Mouse (Mus musculus): Measurements from ENCODE around the gene Unc45a. TPM values are rescaled to one million over a fixed set of nuclear protein-coding genes. Genes with fewer than 3 reads are reported as not detected.

Gene Unc45a
- total and polyA plus RNA-seq, 3 experiments: 7.9 to 21.8 (median 16.8) TPM

DNA sequence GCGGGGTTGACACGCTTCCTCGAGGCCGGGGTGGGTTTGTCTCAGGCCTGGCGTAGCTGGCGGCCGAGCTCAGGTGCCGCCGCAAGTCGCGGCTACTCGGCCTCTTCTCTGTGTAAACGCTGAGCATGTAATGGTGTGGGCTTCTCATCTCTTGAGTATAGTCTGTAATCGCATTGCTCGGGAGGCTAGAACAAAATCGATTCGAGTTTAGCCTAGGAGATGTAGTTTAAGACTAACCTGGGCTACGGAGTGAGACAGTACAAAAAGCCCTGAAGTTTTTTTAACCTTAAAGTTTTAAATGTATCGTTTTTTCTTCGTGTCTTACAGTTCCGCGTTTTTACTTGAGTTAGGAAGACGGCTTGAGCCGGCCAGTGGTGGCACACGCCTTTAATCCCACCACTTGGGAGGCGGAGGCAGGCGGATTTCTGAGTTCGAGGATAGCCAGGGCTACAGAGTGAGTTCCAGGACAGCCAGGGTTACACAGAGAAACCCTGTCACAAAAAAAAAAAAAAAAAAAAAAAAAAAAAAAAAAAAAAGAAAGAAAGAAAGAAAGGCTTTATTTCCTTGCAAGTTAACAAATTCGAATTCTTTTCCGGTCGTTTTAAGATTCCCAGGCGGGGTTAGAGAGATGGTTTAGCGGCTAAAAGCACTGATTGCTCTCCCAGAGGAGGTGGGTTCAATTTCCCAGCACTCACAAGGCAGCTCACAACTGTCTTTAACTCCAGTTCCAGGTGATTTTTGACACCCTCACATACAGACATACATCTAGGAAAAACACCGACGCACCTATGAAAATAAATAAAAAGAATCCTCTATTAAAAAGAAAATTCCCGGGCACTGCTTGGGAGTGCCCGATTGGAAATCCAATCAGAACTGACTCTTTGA, 45.8 kb downstream of the Unc45a start:
- TF ChIP-seq TBP (conservative IDR thresholded peaks at IDR 0.05; ENCODE audit: low read depth, low read length) (no peak), MAX (IDR thresholded peaks at IDR 0.05; ENCODE audit: low read length) (no peak), CHD2 (IDR thresholded peaks at IDR 0.05; ENCODE audit: low read length) (no peak), RAD21 (IDR thresholded peaks at IDR 0.05; ENCODE audit: low read depth, low read length) (no peak), JUND (conservative IDR thresholded peaks at IDR 0.05; ENCODE audit: low read depth, low read length) (no peak), SMC3 (IDR thresholded peaks at IDR 0.05; ENCODE audit: low read depth, low read length) (no peak), CHD1 (IDR thresholded peaks at IDR 0.05; ENCODE audit: low read depth, low read length) (peak; percentile 80), ZKSCAN1 (IDR thresholded peaks at IDR 0.05; ENCODE audit: borderline replicate concordance, low read depth, low read length) (no peak), UBTF (IDR thresholded peaks at IDR 0.05; ENCODE audit: low read depth, low read length) (0 out of 2 replicates have a peak, but pooled peaks have one; percentile 51), USF1 (IDR thresholded peaks at IDR 0.05; ENCODE audit: low read depth, low read length) (no peak), NRF1 (IDR thresholded peaks at IDR 0.05; ENCODE audit: low read depth, low read length) (no peak), KAT2A (IDR thresholded peaks at IDR 0.05; ENCODE audit: insufficient replicate concordance, low read length) (no peak), SIN3A (IDR thresholded peaks at IDR 0.05; ENCODE audit: low read length) (peak; percentile 55; the same call in 1 of the 2 replicates), MXI1 (IDR thresholded peaks at IDR 0.05; ENCODE audit: low read depth, low read length) (peak; percentile 64; the same call in 1 of the 2 replicates), ZNF384 (IDR thresholded peaks at IDR 0.05; ENCODE audit: low read depth, low read length) (peak; percentile 75)
- in situ Hi-C loops (cut with MboI; ENCODE audit: low pct_ligation_motif_present, low pct_unique_long_range_greater_than_20kb, low sequenced_read_pairs) (no loop called here), dilution Hi-C loops (cut with MboI; ENCODE audit: extremely low pct_ligation_motif_present, extremely low pct_unique_long_range_greater_than_20kb, low sequenced_read_pairs) (no loop called here)
- H3K27me3 ChIP-seq (replicated peaks): no peaks in the 10 kb centered on the region
- no peaks in the 10 kb centered on the region for H3K9me3 ChIP-seq (replicated peaks; ENCODE audit: low read length)
- peak; percentile 36 for DNase-seq (ENCODE audit: extremely low read depth)
- peak overlapping the region; percentile 69 for H3K9ac ChIP-seq (ENCODE audit: insufficient read depth, low read depth)
- H3K27ac ChIP-seq (ENCODE audit: insufficient read depth, low read depth): peak overlapping the region; percentile 31
- peaks cover 10 to 44% of the 10 kb centered on the region in 2 experiments for H3K36me3 ChIP-seq (replicated peaks in 1 of 2; ENCODE audit: control insufficient read depth in 1 of 2, insufficient read depth in 1 of 2, low read length in 1 of 2)
- H3K79me2 ChIP-seq (replicated peaks; ENCODE audit: control insufficient read depth, extremely low read depth, insufficient read depth, poor library complexity, severe bottlenecking): peaks cover 54% of the 10 kb centered on the region
- peak overlapping the region; percentile 89 for H3K4me2 ChIP-seq (ENCODE audit: insufficient read depth, low read depth, poor library complexity, severe bottlenecking)
- peaks cover 13 to 44% of the 10 kb centered on the region in 2 experiments for H3K4me1 ChIP-seq (ENCODE audit: control insufficient read depth in 1 of 2, insufficient read depth in 2 of 2)
- peak overlapping the region; percentile 75 to 93 (median 82) for H3K4me3 ChIP-seq (replicated peaks in 1 of 3; ENCODE audit: low read depth in 2 of 3, low read length in 2 of 3, poor library complexity in 1 of 3)

DNA sequence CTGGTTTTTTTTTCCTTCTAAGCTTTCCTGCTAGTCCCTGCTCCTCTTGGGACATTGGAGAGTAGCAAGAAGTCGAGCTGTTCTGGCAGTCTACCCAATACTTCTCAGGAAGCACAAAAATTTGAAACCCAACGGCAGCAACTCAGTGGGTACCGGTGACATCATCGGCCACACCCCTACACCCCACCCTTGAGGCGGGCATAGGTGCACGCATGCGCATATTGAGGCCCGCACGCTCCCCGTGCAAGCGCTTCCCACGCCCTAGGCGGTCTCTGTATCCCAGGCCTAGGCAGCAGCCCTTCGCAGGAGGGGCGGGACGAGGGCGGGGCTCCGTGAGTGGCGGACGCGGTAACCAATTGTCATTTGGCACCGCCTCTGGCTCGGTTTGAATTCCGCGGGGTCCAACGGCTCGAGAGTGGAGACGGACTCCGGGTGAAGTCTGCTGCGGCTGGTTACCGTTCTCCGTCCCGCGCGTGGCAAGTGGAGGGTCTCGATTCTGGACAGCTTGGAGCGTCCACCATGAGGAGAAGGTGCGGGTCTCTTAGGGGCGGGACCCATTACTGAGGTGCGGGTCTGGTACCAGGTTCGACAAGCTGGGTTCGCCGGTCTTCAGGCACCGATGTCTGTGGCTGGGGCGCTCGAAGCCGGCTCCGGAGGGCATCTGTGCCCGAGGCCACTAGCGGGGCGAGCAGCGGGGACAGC, 46.6 kb downstream of the Unc45a start, which contains the start of gene Prc1:
Prc1 (plus strand) TSS at position 389 of the 702 bp plus-strand sequence.
- DNase-seq (ENCODE audit: extremely low read depth): peak; percentile 97
- H3K4me2 ChIP-seq (ENCODE audit: insufficient read depth, low read depth, poor library complexity, severe bottlenecking): peak within 1 kb of the TSS; percentile 89
- in situ Hi-C loops (cut with MboI; ENCODE audit: low pct_ligation_motif_present, low pct_unique_long_range_greater_than_20kb, low sequenced_read_pairs): no loop called here
- peak within 1 kb of the TSS; percentile 75 to 93 (median 82) for H3K4me3 ChIP-seq (replicated peaks in 1 of 3; ENCODE audit: low read depth in 2 of 3, low read length in 2 of 3, poor library complexity in 1 of 3)
- dilution Hi-C loops (cut with MboI; ENCODE audit: extremely low pct_ligation_motif_present, extremely low pct_unique_long_range_greater_than_20kb, low sequenced_read_pairs): no loop called here
- H3K9ac ChIP-seq (ENCODE audit: insufficient read depth, low read depth): peak within 1 kb of the TSS; percentile 69
- no peaks in the 10 kb centered on the region for H3K9me3 ChIP-seq (replicated peaks; ENCODE audit: low read length)
- no peaks in the 10 kb centered on the region for H3K27me3 ChIP-seq (replicated peaks)
- peaks cover 7 to 36% of the 10 kb centered on the region in 2 experiments; a peak in 3 of 4 replicates for H3K4me1 ChIP-seq (ENCODE audit: control insufficient read depth in 1 of 2, insufficient read depth in 2 of 2)
- H3K36me3 ChIP-seq (replicated peaks in 1 of 2; ENCODE audit: control insufficient read depth in 1 of 2, insufficient read depth in 1 of 2, low read length in 1 of 2): peaks cover 12 to 42% of the 10 kb centered on the region in 2 experiments
- peak within 1 kb of the TSS; percentile 31 for H3K27ac ChIP-seq (ENCODE audit: insufficient read depth, low read depth)
- peaks cover 46% of the 10 kb centered on the region for H3K79me2 ChIP-seq (replicated peaks; ENCODE audit: control insufficient read depth, extremely low read depth, insufficient read depth, poor library complexity, severe bottlenecking)
- no peak for TF ChIP-seq RCOR1 (conservative IDR thresholded peaks at IDR 0.05; ENCODE audit: low read depth, low read length)
- no peak for TF ChIP-seq ZKSCAN1 (IDR thresholded peaks at IDR 0.05; ENCODE audit: borderline replicate concordance, low read depth, low read length)
- no peak for TF ChIP-seq JUND (conservative IDR thresholded peaks at IDR 0.05; ENCODE audit: low read depth, low read length)
- peak; percentile 41; the same call in 1 of the 2 replicates for TF ChIP-seq ELF1 (IDR thresholded peaks at IDR 0.05; ENCODE audit: low read depth, low read length)
- 0 out of 2 replicates have a peak, but pooled peaks have one; percentile 24 for TF ChIP-seq MAZ (IDR thresholded peaks at IDR 0.05; ENCODE audit: low read depth, low read length)
- peak; percentile 16; the same call in 1 of the 2 replicates for TF ChIP-seq HCFC1 (IDR thresholded peaks at IDR 0.05; ENCODE audit: low read depth, low read length)
- peak; percentile 93 for TF ChIP-seq SIN3A (IDR thresholded peaks at IDR 0.05; ENCODE audit: low read length)
- peak; percentile 79 for TF ChIP-seq MXI1 (IDR thresholded peaks at IDR 0.05; ENCODE audit: low read depth, low read length)
- peak; percentile 92 for TF ChIP-seq ZMIZ1 (IDR thresholded peaks at IDR 0.05; ENCODE audit: low read depth, low read length)
- peak; percentile 25; the same call in 1 of the 2 replicates for TF ChIP-seq MAX (IDR thresholded peaks at IDR 0.05; ENCODE audit: low read length)
- TF ChIP-seq IRF4 (IDR thresholded peaks at IDR 0.05; ENCODE audit: low read depth, low read length): no peak; the same call in 1 of the 2 replicates
- TF ChIP-seq KAT2A (IDR thresholded peaks at IDR 0.05; ENCODE audit: insufficient replicate concordance, low read length): no peak
- TF ChIP-seq BHLHE40 (IDR thresholded peaks at IDR 0.05; ENCODE audit: low read depth, low read length): peak; percentile 47; the same call in 1 of the 2 replicates
- peak; percentile 95 for TF ChIP-seq POLR2A (IDR thresholded peaks at IDR 0.05; ENCODE audit: low read depth, low read length)
- peak; percentile 89 for TF ChIP-seq NRF1 (IDR thresholded peaks at IDR 0.05; ENCODE audit: low read depth, low read length)
- no peak for TF ChIP-seq RAD21 (IDR thresholded peaks at IDR 0.05; ENCODE audit: low read depth, low read length)
- peak; percentile 80; the same call in 1 of the 2 replicates for TF ChIP-seq UBTF (IDR thresholded peaks at IDR 0.05; ENCODE audit: low read depth, low read length)
- TF ChIP-seq TBP (conservative IDR thresholded peaks at IDR 0.05; ENCODE audit: low read depth, low read length): peak; percentile 63; the same call in 1 of the 2 replicates
- TF ChIP-seq GABPA (IDR thresholded peaks at IDR 0.05; ENCODE audit: insufficient replicate concordance, low read depth, low read length): no peak
- TF ChIP-seq ZC3H11A (IDR thresholded peaks at IDR 0.05; ENCODE audit: low read depth, low read length): no peak
